Mouse (Mus musculus): Measurements from ENCODE around the gene Sugp2. TPM values are rescaled to one million over a fixed set of nuclear protein-coding genes. Genes with fewer than 3 reads are reported as not detected.

The Sugp2 gene
- total and polyA plus RNA-seq, 3 experiments = 10.0 to 23.6 (median 20.1) TPM

DNA sequence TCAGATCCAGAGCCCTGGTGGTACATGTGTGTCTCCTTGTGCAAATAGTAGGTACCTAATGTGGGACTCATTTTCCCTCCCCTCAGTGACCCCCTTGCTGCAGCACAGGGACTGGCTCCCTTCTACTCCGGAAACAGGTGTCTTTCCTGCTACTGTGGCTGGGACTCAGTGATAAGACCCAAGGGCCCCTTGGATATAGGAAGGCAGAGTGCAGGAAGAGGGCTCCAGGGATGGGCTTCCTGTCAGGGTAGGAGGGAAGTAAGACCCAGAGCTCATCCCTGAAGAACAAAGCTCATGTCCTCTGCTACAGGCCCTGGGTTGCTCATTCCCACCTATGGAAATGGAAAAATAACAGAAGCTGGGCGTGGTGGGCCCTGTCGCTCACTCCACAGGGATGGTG lies 42.5 kb downstream of the Sugp2 start:
- dilution Hi-C loops (cut with MboI; ENCODE audit: extremely low pct_ligation_motif_present, extremely low pct_unique_long_range_greater_than_20kb, low sequenced_read_pairs) (no loop called here), in situ Hi-C loops (cut with MboI; ENCODE audit: low pct_ligation_motif_present, low pct_unique_long_range_greater_than_20kb, low sequenced_read_pairs) (no loop called here)
- no peaks in the 10 kb centered on the region for H3K27me3 ChIP-seq (replicated peaks)
- H3K4me3 ChIP-seq (replicated peaks in 1 of 3; ENCODE audit: low read depth in 2 of 3, low read length in 2 of 3, poor library complexity in 1 of 3) = no peak overlapping the region
- no peaks in the 10 kb centered on the region for H3K79me2 ChIP-seq (replicated peaks; ENCODE audit: control insufficient read depth, extremely low read depth, insufficient read depth, poor library complexity, severe bottlenecking)
- peaks cover 22 to 25% of the 10 kb centered on the region in 2 experiments for H3K4me1 ChIP-seq (ENCODE audit: control insufficient read depth in 1 of 2, insufficient read depth in 2 of 2)
- peaks cover 5% of the 10 kb centered on the region for H3K9me3 ChIP-seq (replicated peaks; ENCODE audit: low read length)
- no peaks in the 10 kb centered on the region for H3K36me3 ChIP-seq (replicated peaks in 1 of 2; ENCODE audit: control insufficient read depth in 1 of 2, insufficient read depth in 1 of 2, low read length in 1 of 2)
- no peak for TF ChIP-seq CTCF (conservative IDR thresholded peaks at IDR 0.05 in 1 of 2, IDR thresholded peaks at IDR 0.05 in 1 of 2; ENCODE audit: low read depth in 2 of 2, low read length in 2 of 2)
- TF ChIP-seq ELF1 (IDR thresholded peaks at IDR 0.05; ENCODE audit: low read depth, low read length) = no peak
- TF ChIP-seq UBTF (IDR thresholded peaks at IDR 0.05; ENCODE audit: low read depth, low read length) = no peak
- TF ChIP-seq ETS1 (conservative IDR thresholded peaks at IDR 0.05; ENCODE audit: low read depth, low read length) = no peak
- TF ChIP-seq TBP (conservative IDR thresholded peaks at IDR 0.05; ENCODE audit: low read depth, low read length) = no peak
- TF ChIP-seq MYC (IDR thresholded peaks at IDR 0.05; ENCODE audit: low read depth, low read length) = no peak
- TF ChIP-seq JUN (IDR thresholded peaks at IDR 0.05; ENCODE audit: insufficient read depth, low read depth, low read length) = no peak
- no peak for TF ChIP-seq KAT2A (IDR thresholded peaks at IDR 0.05; ENCODE audit: insufficient replicate concordance, low read length)
- no peak for TF ChIP-seq POLR2A (IDR thresholded peaks at IDR 0.05; ENCODE audit: low read depth, low read length)
- TF ChIP-seq NELFE (IDR thresholded peaks at IDR 0.05; ENCODE audit: low read depth, low read length) = no peak
- TF ChIP-seq ZNF384 (IDR thresholded peaks at IDR 0.05; ENCODE audit: low read depth, low read length) = no peak
- TF ChIP-seq ZC3H11A (IDR thresholded peaks at IDR 0.05; ENCODE audit: low read depth, low read length) = no peak
- no peak for TF ChIP-seq ZKSCAN1 (IDR thresholded peaks at IDR 0.05; ENCODE audit: borderline replicate concordance, low read depth, low read length)
- no peak for TF ChIP-seq POLR2AphosphoS2 (IDR thresholded peaks at IDR 0.05; ENCODE audit: low read depth, low read length)
- no peak for TF ChIP-seq MAX (IDR thresholded peaks at IDR 0.05; ENCODE audit: low read length)
- no peak for TF ChIP-seq RAD21 (IDR thresholded peaks at IDR 0.05; ENCODE audit: low read depth, low read length)
- H3K9ac ChIP-seq (ENCODE audit: insufficient read depth, low read depth) = no peak overlapping the region
- no peak for DNase-seq (ENCODE audit: extremely low read depth)
- no peak overlapping the region for H3K27ac ChIP-seq (ENCODE audit: insufficient read depth, low read depth)
- H3K4me2 ChIP-seq (ENCODE audit: insufficient read depth, low read depth, poor library complexity, severe bottlenecking) = no peak overlapping the region

DNA sequence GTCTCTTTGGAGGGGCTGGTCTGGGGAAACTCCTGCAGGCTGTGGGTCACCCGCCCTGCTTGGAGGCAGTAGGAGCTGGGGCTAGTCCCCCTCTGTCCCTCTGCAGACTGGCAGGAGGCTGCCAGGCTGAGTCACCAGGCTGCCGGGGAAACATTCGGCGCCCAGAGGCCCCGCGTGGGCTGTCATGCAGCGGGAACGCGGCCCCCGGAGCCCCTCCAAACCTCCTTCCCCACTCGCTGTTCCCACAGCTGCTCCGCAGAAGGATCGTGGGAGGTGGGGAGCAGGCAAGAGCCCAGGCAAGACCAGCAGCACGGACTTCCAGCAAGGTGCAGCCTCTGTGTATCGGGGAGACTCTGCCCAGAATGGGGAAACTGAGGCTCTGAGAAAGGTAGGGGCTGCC lies 44.1 kb downstream of the Sugp2 start:
- H3K36me3 ChIP-seq (replicated peaks in 1 of 2; ENCODE audit: control insufficient read depth in 1 of 2, insufficient read depth in 1 of 2, low read length in 1 of 2) = no peaks in the 10 kb centered on the region
- H3K27me3 ChIP-seq (replicated peaks) = no peaks in the 10 kb centered on the region
- TF ChIP-seq ZMIZ1 (IDR thresholded peaks at IDR 0.05; ENCODE audit: low read depth, low read length) (no peak), MEF2A (IDR thresholded peaks at IDR 0.05; ENCODE audit: borderline replicate concordance, low read depth, low read length) (no peak), ETS1 (conservative IDR thresholded peaks at IDR 0.05; ENCODE audit: low read depth, low read length) (no peak), TBP (conservative IDR thresholded peaks at IDR 0.05; ENCODE audit: low read depth, low read length) (no peak), MAFK (IDR thresholded peaks at IDR 0.05; ENCODE audit: insufficient replicate concordance, low read length) (no peak), GABPA (IDR thresholded peaks at IDR 0.05; ENCODE audit: insufficient replicate concordance, low read depth, low read length) (no peak), UBTF (IDR thresholded peaks at IDR 0.05; ENCODE audit: low read depth, low read length) (no peak), RAD21 (IDR thresholded peaks at IDR 0.05; ENCODE audit: low read depth, low read length) (no peak), JUN (IDR thresholded peaks at IDR 0.05; ENCODE audit: insufficient read depth, low read depth, low read length) (no peak), ZKSCAN1 (IDR thresholded peaks at IDR 0.05; ENCODE audit: borderline replicate concordance, low read depth, low read length) (no peak), CTCF (conservative IDR thresholded peaks at IDR 0.05 in 1 of 2, IDR thresholded peaks at IDR 0.05 in 1 of 2; ENCODE audit: low read depth in 2 of 2, low read length in 2 of 2) (no peak), BHLHE40 (IDR thresholded peaks at IDR 0.05; ENCODE audit: low read depth, low read length) (no peak), MYC (IDR thresholded peaks at IDR 0.05; ENCODE audit: low read depth, low read length) (no peak), PAX5 (IDR thresholded peaks at IDR 0.05; ENCODE audit: low read length) (no peak), CHD1 (IDR thresholded peaks at IDR 0.05; ENCODE audit: low read depth, low read length) (no peak), KAT2A (IDR thresholded peaks at IDR 0.05; ENCODE audit: insufficient replicate concordance, low read length) (no peak), MAZ (IDR thresholded peaks at IDR 0.05; ENCODE audit: low read depth, low read length) (no peak), TCF12 (IDR thresholded peaks at IDR 0.05; ENCODE audit: low read depth, low read length) (no peak), RCOR1 (conservative IDR thresholded peaks at IDR 0.05; ENCODE audit: low read depth, low read length) (no peak)
- no peak overlapping the region for H3K9ac ChIP-seq (ENCODE audit: insufficient read depth, low read depth)
- H3K4me3 ChIP-seq (replicated peaks in 1 of 3; ENCODE audit: low read depth in 2 of 3, low read length in 2 of 3, poor library complexity in 1 of 3) = no peak overlapping the region
- H3K79me2 ChIP-seq (replicated peaks; ENCODE audit: control insufficient read depth, extremely low read depth, insufficient read depth, poor library complexity, severe bottlenecking) = no peaks in the 10 kb centered on the region
- H3K9me3 ChIP-seq (replicated peaks; ENCODE audit: low read length) = peaks cover 5% of the 10 kb centered on the region
- no peak overlapping the region for H3K27ac ChIP-seq (ENCODE audit: insufficient read depth, low read depth)
- peaks cover 16 to 17% of the 10 kb centered on the region in 2 experiments for H3K4me1 ChIP-seq (ENCODE audit: control insufficient read depth in 1 of 2, insufficient read depth in 2 of 2)
- in situ Hi-C loops (cut with MboI; ENCODE audit: low pct_ligation_motif_present, low pct_unique_long_range_greater_than_20kb, low sequenced_read_pairs) (no loop called here), dilution Hi-C loops (cut with MboI; ENCODE audit: extremely low pct_ligation_motif_present, extremely low pct_unique_long_range_greater_than_20kb, low sequenced_read_pairs) (no loop called here)
- DNase-seq (ENCODE audit: extremely low read depth) = no peak
- no peak overlapping the region for H3K4me2 ChIP-seq (ENCODE audit: insufficient read depth, low read depth, poor library complexity, severe bottlenecking)

Data from CH12.LX (cell line).